Mouse (Mus musculus) heart, postnatal 25 days (tissue): ENCODE results near the gene Kcnj16. TPM values are rescaled to one million over a fixed set of nuclear protein-coding genes. Genes with fewer than 3 reads are reported as not detected.

ENCODE experiments used
- DNase-seq: peaks from one replicate; pipeline ENCODE4 v3.0.0; 2022; ENCODE audit warnings: low spot score
- intact Hi-C: fragments of 180-260 bp; cut with DNase I; formaldehyde crosslinking; loops from one replicate; pipeline ENCODE4 v1.15.1; 2025
- total RNA-seq, 2 experiments: library from RNA; stranded (reverse); gene quantifications; 2 replicates each; pipeline ENCODE4 v1.2.3; 2021

The Kcnj16 gene
- total RNA-seq, 2 experiments from 2014 or later, result not detected

DNA sequence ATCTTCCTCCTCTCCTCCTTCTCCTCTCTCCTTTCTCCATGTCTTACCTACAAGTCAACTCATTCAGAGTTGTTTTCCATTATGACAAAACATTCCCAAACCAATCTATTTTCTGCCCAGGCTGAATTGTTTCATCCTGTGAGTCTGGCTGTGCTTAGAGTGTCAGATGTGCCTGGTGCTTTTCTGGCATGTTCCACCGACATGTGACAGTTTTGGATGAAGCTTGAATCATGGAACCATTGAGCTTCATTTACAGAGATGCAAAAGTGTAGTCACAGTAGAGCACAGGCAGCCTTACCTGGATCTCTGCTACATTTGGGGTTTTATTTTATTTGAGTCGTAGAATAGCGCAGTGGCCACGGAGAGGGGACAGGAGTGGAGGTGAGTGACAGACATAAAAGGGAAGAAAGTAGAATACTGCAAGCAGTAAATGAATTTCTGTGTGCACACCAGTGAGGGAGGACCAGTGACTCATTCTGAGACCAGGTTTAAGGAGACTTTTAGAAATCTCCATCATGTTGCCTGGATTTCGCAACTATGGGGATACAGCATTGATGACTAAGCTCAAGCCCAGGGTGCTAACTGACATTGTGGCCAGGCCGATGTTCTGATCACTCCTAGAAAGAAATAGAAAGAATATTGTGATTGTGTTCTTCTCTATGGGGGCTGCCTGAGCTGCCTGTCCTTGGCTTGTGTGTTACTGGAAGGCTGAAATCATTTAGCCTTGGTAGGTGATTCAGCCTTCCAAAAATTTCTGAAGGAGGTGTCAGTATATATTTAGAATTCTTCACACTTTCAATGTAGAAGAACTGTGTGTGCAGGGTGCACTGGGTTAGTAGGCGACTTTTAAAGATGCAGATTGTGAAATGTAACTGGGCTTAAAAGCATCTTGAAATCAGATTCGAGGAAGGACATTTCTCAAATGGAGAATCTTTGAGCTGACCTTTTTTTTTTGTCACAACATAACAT, 87.3 kb downstream of the Kcnj16 start:
- DNase-seq, result no peak
- intact Hi-C loops, result no loop called here

DNA sequence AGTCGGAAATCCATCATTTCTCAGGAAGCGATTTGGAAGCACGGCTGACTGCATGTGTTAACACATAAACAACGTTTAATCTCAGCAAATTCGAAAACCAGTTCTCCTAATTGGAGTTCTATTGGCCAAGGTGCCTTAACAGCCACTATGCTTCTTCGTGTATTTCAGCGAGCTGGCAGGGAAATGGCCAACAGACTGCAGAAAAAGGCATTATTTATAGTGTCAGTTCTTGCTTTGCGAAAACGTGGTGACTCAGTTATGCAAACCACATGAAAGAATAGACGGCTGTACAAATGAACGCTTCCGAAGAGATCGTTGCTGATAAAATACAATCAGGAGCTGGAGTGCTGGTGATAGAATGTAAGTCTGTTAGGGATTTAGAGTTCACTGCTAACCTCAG, 88.2 kb downstream of the Kcnj16 start:
- no peak for DNase-seq
- intact Hi-C loops, result no loop called here

- intact Hi-C loops, result no loop called here
- no peak for DNase-seq
These were observed 89.6 kb downstream of the Kcnj16 start for GRCm38 (mm10) chr11:111057435-111057834.

DNA sequence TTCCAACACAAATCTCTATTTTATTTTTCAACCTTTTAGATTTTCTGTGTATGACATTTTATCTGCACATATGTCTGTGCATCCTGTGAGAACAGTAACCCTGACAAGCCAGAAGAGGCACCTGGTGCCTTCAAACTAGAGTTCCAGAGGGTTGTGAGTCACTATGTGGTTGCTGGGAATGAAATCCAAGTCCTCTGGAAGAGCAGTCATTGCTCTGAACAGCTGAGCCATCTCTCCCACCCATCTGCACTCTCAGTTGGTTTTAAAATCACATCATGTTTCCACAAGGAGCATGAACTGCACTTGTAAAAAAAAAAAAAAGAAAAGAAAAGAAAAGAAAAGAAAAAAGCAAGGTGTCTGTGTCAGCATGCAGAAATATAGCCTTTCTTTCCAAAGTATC, 91.6 kb downstream of the Kcnj16 start:
- intact Hi-C loops, result no loop called here
- DNase-seq, result no peak

DNA sequence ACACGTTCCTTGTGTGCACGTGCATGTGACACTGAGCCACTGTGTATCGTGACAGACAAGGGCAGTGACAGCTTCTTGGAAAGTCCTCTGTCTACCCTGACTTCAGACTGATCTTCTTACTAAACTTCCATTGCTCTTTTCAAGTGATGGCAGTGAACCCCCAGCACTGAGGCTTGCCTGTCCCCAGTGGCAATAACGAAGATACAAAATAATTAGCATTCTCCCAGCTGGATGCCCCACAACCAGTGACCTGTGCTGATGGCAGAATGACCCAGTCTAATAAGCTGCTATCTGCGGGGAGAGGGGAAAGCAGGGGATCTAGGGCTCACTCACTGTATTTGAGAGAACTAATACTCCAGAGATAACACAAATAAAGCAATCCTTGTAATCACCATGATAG, 92.4 kb downstream of the Kcnj16 start:
- DNase-seq, result no peak
- intact Hi-C loops, result loop anchor here (5.0 to 10.0 kb wide), 2 partner anchors 387 to 465 kb away; no protein-coding TSS in a partner anchor

DNA sequence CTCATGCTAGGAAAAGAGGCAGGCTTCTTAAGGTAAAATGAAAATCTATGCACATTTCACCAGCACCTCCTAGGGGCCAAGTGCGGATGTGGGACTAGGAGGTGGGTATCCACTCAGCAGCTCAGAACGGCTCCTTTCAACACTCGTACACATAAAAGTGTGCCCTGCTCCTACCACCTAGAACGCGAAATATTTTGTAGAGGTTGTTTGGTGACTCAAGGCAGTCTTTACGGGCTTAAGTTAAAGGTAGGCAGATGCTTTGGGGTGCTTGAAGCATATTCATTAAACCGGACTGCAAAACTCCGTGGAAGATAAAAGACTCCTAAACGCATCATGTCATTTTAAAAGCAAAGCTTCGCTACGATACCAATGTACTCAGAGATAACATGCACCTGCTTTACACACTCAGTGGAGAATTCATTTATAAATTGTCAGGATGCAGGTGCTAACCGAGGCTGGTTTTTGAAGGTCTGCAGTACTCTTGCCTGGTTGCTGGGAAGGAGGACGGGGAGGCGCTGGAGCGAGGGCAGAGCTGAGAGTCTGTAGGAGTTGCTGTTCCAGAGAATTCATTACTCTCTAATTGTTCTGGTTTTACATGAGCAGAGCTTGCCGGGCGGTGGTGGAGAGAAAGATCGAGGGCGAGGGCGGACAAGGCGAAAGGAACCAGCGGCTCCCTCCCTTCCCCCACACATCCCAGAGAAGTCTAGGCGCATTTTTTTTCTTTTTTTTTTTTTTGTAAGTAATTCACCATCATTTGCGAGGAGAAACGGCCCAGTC, 97.1 kb downstream of the Kcnj16 start:
- intact Hi-C loops, result loop anchor here (2.0 to 10.0 kb wide), 4 partner anchors 182 to 528 kb away; no protein-coding TSS in a partner anchor

GRCm38 (mm10) chr11:111065635-111066298, 97.9 kb downstream of the Kcnj16 start, which contains the start of gene Kcnj2:
TSS of gene Kcnj2 (plus strand) at chr11:111066164.
- intact Hi-C loops, result loop anchor here (2.0 to 10.0 kb wide), 3 partner anchors 182 to 529 kb away; no protein-coding TSS in a partner anchor

More for the DNA sequence above, 97.1 kb downstream of the Kcnj16 start:
- no peak for DNase-seq

DNA sequence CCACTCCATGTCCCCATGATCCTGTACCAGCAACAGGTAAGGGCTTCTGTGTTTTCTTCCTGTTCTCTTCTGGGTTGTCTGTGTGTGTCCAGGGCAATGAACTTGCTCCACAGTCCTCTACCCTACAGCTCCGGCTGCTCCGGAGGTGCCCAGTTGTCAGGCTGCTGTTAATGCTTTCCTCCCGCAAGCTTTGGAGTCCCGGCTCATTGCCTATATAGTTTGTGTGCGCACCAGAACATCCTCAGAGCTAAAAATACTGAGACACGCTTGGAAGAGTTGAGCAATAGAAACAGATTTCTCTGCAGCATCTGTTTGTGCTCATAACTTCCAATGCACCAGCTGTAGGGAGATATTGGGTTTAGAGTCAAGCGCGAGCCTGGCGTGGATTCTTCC, 98.5 kb downstream of the Kcnj16 start:
- intact Hi-C loops, result loop anchor here (5.0 to 10.0 kb wide), 2 partner anchors 181 to 459 kb away; no protein-coding TSS in a partner anchor
- DNase-seq, result peak; percentile 9

More at GRCm38 (mm10) chr11:111065635-111066298, 97.9 kb downstream of the Kcnj16 start, which contains the start of gene Kcnj2:
- DNase-seq, result peak; percentile 90

- no peak for DNase-seq
- intact Hi-C loops, result loop anchor here (5.0 to 10.0 kb wide), 2 partner anchors 180 to 457 kb away; no protein-coding TSS in a partner anchor
These were observed 100.0 kb downstream of the Kcnj16 start for GRCm38 (mm10) chr11:111067787-111068186.

DNA sequence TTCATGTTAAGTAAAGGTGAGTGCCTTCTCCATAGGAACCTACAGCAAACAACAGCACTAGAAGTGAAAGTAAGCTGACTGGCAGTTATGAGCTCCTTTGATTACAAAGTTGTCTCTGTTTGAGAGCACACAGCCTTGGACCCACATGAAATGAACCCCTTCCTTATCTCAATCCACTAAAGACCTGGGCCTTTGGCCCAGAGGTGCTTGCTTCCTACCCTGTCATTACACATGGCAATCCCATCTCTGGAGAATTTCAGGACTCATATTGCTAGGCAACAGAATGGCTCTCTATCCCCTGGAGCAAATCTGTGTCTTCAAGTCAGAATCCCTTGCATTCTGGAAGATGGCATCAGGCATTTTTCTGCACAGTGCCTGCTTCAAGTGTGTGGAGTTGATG, 102.6 kb downstream of the Kcnj16 start:
- intact Hi-C loops, result no loop called here
- DNase-seq, result no peak

- DNase-seq, result no peak
- intact Hi-C loops, result no loop called here
These were observed 106.3 kb downstream of the Kcnj16 start for GRCm38 (mm10) chr11:111074131-111074530.

Other genes with a start within 250 kb of the Kcnj16 start
- 10 to 100 TPM; 42.4 to 45.6 TPM for gene Kcnj2, start 98.1 kb downstream of the Kcnj16 start, total RNA-seq